Mouse (Mus musculus): ENCODE data around the gene Cacna1e.

Cacna1e gene

DNA sequence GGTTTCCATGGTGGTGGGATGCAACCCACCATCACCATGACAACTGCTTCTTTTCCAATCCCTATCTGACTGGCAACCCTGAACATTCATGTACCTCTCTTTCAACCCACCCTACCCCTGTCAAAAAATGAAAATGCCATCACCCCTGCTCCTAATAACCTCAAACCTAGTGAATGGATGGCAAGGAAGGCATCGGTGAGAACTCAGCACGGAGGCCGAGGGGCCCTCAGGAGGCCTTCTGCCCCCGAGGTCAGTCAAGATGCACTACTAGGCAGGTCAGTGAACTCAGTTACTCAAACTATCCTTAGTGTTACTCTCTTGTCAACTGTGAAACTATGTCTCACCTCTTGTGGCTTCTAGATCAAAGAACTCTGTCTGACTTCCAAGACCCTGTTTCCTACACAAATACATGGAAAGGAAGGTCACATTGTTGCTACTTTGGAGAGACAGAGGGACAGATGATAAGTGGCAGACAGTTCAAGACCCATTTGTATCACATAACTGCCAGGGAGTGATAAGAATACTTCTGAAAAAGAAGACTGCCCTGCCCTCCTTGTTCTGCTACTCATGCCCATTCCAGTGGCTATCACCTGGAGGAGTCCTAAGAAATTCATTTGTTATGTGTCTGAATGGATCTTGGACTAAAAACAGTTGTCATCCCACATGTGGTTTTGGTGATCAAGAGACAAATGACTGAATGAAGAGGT lies 176.6 kb downstream of the Cacna1e start:
- no peak for DNase-seq (ENCODE audit: low spot score)

GRCm38 (mm10) chr1:154706974-154707373 lies 177.3 kb downstream of the Cacna1e start:
- DNase-seq (ENCODE audit: low spot score), result no peak

- no peak for DNase-seq (ENCODE audit: low spot score)
Measured at GRCm38 (mm10) chr1:154705882-154706565, 178.3 kb downstream of the Cacna1e start.

DNA sequence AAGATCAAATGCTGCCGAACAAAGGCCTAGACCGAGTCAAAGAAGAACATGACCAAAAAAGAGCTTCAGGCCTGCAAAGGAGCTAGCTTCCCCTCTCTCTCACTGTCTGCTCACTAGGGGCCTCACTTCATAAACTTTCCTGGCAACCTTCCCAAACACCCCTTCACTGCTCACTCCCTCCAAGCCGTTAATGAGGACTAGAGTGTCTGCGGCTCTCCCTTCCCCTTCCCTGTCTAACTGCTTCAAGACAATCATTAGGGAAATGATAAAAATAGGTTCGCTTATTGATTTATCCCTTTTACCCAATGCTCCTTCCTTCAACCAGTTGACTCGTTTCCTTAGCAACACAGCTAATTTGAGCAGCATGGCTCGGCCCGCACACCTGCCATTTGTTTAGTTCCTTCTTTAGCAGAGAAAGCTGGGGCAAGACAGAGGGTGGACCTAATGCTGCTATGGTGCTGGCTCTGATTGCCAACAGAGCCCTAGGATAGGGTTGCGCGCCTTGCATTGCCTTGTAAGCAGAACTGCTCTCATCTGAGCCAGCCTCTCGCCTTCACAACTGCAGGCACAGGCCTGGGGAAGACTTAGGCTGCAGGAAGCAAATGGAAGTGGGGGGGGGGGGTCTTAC lies 179.6 kb downstream of the Cacna1e start:
- no peak for DNase-seq (ENCODE audit: low spot score)

GRCm38 (mm10) chr1:154702623-154703022 lies 181.7 kb downstream of the Cacna1e start:
- no peak for DNase-seq (ENCODE audit: low spot score)

- no peak for DNase-seq (ENCODE audit: low spot score)
Measured at GRCm38 (mm10) chr1:154688876-154689665, 195.2 kb downstream of the Cacna1e start.

DNA sequence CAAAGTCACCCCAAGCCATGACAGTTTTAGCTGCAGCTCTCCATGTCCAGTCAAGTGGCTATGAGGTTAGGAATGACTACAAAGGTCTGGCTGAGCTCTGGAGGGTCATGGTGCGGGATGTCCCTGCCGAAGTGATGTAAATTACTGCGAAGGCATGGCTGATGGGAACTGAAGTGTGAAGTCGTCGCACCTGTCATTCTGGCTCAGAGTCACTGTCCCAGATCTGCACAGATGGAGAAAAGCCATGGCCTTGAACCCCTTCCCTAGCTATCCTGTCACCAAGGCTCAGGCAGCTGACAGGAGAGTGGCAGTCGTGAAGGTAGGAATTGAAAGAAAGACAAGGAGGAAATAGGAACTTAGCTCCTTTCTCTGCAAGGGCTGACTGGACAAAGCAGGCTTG lies 197.4 kb downstream of the Cacna1e start:
- DNase-seq (ENCODE audit: low spot score), result no peak

DNA sequence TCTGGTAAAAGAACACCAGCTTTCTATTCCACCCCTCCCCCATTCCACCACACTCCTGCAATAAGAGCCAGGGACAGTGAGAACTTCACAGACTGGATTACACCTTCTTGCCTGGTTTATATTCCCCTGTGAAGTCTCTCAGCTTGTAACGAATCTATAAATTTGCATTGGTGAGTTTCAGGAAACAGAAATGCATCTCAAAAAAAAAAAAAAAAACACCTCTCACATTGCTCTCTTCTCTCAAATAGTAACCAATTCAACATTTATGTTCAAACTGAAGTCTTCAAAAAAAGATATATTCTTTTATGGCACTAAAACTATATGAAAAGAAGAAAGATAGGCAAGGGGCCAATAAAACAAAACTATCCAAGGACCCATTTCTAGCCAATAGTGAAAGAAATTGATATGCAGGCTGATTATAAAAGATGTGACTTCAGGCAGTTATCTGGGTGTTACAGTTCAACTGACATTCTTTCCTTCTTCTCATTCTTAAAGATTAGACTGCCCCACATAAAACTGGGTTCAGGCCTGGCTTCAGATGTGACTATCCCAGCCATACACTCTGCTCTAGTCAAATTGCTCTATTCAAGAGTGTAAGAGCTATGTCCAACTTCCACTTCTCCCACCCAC lies 200.7 kb downstream of the Cacna1e start:
- no peak for DNase-seq (ENCODE audit: low spot score)

DNA sequence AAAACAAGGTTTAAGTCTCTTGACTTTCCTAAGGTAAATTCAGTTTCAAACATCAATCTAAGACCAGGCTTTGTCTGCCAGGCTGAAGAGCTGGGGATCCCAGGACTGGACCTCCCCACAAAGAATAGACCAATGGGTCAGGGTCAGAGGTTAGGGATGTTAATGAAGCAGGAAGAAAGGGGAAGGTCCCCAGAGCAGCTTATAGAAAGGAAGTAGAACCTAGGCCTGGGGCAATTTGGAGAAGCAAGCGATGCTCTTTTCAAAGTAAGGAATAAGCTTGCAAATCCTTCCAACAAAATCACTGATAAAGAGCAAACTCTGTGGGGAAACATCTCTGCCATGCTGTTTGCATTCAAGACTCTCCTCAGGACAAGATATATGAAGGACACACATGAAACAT lies 205.3 kb downstream of the Cacna1e start:
- DNase-seq (ENCODE audit: low spot score), result no peak

GRCm38 (mm10) chr1:154678151-154678550 lies 206.2 kb downstream of the Cacna1e start:
- no peak for DNase-seq (ENCODE audit: low spot score)

DNA sequence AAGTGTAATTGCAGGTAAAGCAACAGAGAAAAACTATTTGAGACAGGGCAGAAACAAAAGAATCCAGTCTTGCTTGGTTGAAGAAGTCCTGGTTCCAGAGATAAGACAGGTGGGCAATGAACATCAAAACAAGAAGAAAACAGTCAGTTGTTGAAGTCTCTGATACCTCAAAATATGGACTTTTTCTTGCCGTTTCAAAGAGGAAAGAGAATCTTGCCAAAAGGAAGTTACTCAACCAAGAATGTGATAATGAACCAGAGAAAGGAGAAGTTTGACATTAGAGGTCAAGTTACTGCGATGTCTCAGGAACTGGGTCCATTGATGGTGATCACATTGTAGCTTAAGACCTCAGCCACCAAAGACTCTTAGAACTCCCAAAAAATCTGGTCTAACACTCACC lies 206.6 kb downstream of the Cacna1e start:
- no peak for DNase-seq (ENCODE audit: low spot score)

- DNase-seq (ENCODE audit: low spot score), result no peak
Measured at GRCm38 (mm10) chr1:154663721-154664120, 220.6 kb downstream of the Cacna1e start.

DNA sequence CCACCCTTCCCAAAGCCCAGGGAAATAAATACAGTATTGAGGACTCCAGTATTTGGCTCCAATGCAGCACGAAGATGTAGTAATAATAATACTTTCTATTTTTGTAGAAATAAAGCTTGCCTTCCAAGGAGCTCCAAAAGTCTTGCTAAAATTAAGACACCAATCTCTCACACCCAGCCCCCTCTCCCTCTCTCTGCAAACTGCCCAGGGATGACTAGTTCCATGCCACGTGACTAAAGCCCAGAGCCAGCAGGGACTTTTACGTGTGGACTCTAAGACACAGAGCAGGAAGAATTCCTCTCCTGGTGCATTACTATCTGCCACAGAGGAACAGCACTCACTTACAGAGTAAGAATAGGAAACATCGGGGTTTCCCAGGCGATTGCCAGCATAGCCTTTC lies 222.3 kb downstream of the Cacna1e start:
- no peak for DNase-seq (ENCODE audit: low spot score)

GRCm38 (mm10) chr1:154661221-154661864 lies 223.0 kb downstream of the Cacna1e start:
- DNase-seq (ENCODE audit: low spot score), result no peak

GRCm38 (mm10) chr1:154657366-154657765 lies 226.9 kb downstream of the Cacna1e start:
- DNase-seq (ENCODE audit: low spot score), result no peak

- no peak for DNase-seq (ENCODE audit: low spot score)
Measured at GRCm38 (mm10) chr1:154653951-154654350, 230.3 kb downstream of the Cacna1e start.

- DNase-seq (ENCODE audit: low spot score), result no peak
Measured at GRCm38 (mm10) chr1:154646156-154646950, 237.9 kb downstream of the Cacna1e start.

DNA sequence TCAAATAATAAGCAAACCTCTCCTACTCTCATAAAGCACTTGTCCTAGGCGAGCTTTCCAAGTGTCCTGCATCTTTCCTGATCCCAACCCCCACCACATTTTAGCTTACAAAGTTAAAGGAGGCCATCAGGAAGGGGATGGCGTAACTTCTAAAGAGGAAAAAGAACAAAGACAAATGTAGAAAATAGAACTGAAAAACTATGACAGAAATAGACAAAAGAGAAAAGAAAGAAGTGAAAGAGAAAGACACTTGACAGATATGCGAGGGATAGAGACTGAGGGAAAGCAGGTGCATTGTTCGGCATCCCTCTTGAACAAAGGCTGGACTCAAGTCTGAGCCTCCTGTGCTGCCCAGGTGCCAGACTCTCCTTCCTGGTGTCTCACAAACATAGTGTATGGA lies 246.5 kb downstream of the Cacna1e start:
- DNase-seq (ENCODE audit: low spot score), result no peak

DNA sequence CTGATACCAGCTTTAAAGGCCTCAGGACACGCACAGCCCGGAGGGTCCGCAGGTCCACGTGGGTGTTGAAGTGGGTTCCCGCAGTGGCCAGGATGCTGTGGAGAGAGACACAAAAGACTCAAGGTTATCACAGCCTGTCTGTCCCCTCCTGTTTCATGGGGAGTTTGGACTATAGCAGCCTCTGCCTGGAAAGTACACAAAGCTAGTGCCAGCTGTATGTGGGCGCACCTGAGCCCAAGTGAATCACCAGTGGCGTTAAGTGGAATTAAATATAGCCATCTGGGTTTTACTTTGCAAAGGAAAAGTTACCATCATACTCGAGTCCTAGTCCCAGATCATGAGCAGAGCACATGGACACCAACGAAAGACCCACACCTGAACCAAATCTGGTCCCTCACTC lies 248.5 kb downstream of the Cacna1e start:
- DNase-seq (ENCODE audit: low spot score), result no peak

DNA sequence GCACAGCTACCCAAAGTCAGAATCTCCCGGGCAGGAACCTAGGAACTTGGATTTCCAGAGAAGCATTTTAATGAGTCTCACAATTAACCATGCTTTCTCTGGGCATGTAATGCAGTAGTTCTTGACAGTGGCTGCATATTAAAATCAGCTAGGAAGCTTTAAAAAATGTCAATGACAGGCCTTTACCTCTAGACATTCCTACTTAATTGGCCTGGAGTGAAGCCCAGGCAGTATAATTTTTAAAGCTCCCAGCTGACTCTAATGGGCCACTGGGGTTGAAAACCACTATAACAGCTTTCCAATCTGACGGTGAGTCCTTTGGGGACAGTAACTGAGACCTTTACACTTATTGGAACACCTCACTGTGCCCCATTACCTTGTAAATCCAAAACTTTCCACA lies 251.4 kb downstream of the Cacna1e start:
- DNase-seq (ENCODE audit: low spot score), result no peak

All from testis, postnatal 14 days (tissue).